Mouse (Mus musculus) adrenal gland, postnatal 14 days (tissue): ENCODE measurements around the gene Casc3. TPM values are rescaled to one million over a fixed set of nuclear protein-coding genes. Genes with fewer than 3 reads are reported as not detected.

Source experiments
- DNase-seq: peaks from one replicate; pipeline ENCODE4 v3.0.0; 2021; ENCODE audit warnings: mixed read lengths
- long read RNA-seq, 2 experiments: library from polyadenylated mRNA; stranded (forward); transcript quantifications; one replicate each; pipeline ENCODE4 v2.0.0; 2021
- total RNA-seq: library from RNA; stranded (reverse); gene quantifications from 2 replicates; pipeline ENCODE4 v1.2.3, GENCODE M21; 2021

Casc3 gene
- total RNA-seq, result 37.8 and 38.8 TPM in 2 replicates
- long read RNA-seq, experiment 1, transcript Casc3-204 (14 exons, 3,741 nt), result major isoform, 21 of 39 reads
- long read RNA-seq, experiment 1, partial matches to known transcripts, result 7 of 39 reads
- long read RNA-seq, experiment 1, other reads (novel, unspliced or antisense), result 11 of 39 reads
- long read RNA-seq, experiment 2, transcript Casc3-204 (14 exons, 3,741 nt), result major isoform, 17 of 28 reads
- long read RNA-seq, experiment 2, partial matches to known transcripts, result 2 of 28 reads
- long read RNA-seq, experiment 2, other reads (novel, unspliced or antisense), result 9 of 28 reads

DNA sequence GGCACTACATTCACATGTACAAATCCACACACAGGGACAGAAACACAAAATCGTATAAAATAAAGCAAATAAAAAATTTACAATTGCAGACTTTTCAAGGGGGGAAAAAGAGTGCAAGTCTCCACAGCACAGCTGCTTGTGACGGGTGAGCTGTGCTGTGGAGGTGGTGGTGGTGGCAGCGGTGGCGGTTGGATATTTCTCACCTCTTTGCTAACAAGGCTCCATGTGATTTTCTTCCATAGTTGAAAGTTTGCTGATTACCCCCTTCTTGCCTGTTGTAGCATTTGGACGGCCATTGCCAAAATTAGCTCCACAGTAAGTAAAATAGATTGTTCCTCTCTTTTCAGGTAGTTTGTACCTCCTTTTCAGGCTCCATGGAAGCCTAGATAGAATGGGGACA, at the start of gene Casc3:
Casc3 (plus strand) TSS at position 301 of the 400 bp plus-strand sequence.
- no peak for DNase-seq

DNA sequence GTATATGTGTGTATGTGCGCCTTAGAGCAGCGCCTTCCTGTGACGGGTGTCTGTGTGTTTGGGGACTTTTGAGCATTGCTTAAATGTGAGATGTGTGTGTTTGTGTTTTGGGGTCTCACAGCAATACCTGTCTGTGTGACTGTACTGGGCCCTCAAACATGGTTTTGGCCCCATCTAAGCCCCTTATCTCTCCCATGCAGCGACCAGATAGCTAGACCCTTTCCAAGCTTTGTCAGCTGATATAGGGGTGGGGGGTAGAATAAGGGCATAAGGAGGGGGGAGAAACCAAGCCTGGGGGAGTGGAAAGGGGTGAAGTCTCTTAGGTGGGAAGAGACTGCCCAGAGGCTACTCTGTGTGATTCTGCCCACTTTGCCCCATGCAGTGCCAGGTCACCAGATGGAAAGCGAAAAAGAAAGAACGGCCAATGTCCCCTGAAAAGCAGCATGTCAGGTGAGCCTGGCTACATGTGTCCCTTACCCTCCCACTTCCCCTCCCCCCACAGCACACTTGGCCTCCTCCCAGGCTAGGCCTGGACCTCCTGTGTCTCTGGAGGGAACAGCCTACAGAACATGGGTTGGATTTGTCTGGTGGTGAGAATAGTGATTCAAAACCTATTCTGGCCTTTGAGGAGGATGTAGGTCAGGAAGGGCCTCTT, 48.9 kb upstream of the Casc3 start:
- no peak for DNase-seq

DNA sequence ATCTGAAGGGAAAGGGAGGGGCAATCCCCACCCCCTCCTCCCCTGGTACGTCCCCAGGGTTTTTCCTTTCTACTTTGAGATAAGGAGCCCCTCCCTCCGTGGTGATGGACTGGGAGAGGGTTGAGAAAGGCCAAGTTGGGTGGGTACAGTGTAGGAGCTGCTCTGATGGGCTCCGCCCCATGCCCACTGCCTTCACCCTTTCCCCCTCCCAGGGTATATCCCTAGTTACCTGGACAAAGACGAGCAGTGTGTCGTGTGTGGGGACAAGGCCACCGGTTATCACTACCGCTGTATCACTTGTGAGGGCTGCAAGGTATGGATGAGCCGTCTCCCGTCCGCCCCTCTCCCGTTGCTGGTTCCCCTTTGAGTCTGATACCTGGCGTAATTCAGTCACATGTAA, 48.0 kb upstream of the Casc3 start:
- DNase-seq, result no peak

DNA sequence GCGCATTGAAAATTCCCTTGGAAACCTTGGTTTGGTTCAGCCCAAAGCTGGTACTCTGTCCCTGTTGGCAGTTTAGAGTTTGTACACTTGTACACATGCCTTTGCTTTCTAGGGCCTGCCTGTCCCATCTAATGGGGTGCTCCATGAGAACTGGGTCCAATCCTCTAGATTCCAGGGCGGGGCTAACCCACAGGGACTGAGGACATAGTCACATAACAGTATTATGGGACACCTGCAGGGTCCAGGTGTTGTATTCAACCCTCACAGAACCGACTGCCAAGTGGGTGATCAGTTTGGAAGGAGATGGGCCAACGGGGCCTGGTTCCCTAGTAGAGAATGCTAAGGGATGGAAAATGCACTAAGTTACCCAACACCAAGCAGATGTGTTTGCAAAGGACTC, 42.8 kb upstream of the Casc3 start:
- DNase-seq, result no peak

DNA sequence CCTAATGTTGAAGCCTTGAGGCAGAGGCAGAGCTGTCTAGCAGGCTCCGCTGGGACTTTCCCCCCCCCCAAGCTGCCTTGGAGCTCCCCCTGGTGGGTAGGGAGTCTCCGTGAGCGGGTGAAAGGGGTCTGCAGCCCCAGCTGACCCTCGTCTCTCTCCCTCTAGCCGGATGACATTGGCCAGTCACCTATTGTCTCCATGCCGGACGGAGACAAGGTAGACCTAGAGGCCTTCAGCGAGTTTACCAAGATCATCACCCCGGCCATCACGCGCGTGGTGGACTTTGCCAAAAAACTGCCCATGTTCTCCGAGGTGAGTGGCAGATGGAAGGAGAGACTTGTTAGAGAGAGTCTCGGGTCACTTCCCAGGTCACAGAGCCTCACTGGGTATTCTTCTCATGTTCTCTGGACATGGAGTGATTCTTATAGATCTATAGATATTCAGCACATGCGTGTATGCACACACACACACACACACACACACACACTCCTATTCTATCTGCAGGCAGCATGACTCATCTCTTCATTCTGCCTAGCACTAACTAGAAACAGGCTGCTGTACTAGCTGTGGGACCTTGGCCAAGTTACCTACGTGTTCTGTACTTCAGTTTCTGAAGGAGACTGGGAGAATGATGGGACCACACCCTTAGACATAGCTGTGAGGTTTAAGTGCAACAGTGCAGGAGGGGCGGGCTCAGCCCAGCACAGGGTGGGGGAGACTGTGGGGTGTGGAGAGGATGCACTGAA, 41.8 kb upstream of the Casc3 start:
- peak; percentile 66 for DNase-seq

DNA sequence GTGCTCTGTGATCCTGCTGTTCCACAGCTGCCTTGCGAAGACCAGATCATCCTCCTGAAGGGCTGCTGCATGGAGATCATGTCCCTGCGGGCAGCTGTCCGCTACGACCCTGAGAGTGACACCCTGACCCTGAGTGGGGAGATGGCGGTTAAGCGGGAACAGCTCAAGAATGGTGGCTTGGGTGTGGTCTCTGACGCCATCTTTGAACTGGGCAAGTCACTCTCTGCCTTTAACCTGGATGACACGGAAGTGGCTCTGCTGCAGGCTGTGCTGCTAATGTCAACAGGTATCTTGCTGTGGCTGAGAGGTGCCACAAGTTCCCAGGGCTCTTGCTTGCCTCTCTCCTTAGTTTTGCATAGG, 41.2 kb upstream of the Casc3 start:
- no peak for DNase-seq

DNA sequence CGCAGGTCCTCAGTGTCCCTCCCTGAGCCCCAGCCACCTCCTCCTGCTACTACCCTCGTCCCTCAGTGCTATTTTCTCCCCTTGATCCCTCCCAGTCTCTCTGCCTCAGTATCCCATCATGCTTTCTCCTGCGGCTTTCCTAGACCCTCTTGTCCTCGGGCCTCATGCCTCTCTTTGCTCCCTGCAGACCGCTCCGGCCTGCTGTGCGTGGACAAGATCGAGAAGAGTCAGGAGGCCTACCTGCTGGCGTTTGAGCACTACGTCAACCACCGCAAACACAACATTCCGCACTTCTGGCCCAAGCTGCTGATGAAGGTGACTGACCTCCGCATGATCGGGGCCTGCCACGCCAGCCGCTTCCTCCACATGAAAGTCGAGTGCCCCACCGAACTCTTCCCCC, 40.6 kb upstream of the Casc3 start:
- DNase-seq, result peak; percentile 8

DNA sequence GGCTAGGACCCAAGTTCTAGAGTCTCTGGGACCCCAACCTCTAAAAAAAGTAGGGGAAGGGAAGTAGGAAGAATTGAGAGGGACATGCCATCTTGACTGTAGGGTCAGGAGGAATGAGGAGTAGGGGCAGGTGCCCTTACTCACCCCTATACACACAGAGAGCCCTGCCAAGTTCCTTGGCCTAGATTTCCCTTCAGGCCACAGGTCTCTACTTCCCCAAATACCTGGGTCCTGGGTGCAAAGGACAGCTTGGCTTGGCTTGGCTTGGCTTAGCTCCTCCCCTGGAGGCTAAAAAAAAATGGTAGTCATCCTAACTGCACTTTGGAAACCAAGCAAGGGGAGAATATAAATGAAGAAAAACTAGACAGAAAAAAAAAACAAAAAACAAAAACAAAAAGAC, 40.0 kb upstream of the Casc3 start:
- DNase-seq, result peak; percentile 8

DNA sequence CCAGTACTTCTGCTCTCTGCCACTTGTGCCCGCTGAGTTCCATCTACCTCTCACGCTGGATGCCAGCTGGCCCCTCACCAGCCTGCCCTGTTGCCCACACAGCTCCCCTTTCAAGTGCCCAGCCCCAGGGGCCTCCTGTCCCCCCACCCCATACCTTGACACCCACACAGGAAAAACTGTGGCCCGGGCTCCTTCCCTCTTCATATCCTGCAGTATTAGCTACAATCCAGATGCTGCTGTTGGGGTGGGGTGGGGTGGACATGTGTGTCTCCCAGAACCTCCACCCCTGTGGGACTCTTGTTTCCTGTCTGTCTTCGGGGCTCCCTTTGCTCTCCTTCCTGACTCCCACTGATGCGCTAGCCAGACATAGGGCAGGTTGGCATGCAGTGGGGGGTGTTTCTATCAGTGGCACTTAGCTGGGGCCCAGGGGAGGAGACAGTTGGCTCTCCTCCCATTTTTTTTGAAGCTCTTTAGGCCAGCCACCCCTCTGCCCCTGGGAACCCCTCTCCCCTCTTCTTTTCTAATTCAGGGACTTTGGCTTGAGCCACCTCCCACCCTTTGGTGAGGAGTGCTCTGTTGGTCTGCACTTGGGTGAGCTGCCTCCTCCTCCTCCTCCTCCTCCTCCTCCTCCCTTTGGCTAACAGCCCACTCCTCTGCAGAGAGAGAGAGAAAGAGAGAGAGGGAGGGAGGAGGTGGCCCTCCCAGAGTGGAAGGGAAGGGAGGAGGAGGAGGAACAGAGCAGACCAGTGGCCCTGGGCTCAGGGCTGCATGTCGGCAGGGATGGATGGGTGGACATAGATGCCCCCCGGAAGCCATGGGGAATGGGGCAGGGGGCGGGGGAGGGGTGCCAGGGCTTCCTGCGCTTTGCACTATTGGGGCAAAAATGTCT, 39.0 kb upstream of the Casc3 start:
- peak; percentile 51 for DNase-seq

DNA sequence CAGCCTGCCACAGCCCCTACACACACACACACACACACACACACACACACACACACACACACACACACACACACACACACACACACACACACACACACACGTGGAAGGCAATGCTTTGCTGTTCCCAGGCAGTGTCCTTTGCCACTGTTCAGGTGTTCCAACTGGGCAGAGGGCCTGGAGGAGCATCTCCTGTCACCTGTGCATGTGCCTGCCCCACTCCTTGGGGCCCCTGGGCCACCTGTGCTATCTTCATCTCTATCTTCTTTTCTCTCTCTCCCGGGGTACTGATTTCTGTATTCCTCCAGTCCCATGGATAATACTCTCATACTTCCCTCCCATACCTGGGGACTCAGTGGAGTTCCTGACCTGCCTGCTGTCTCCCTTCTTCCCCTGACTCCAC, 38.4 kb upstream of the Casc3 start:
- DNase-seq, result no peak

DNA sequence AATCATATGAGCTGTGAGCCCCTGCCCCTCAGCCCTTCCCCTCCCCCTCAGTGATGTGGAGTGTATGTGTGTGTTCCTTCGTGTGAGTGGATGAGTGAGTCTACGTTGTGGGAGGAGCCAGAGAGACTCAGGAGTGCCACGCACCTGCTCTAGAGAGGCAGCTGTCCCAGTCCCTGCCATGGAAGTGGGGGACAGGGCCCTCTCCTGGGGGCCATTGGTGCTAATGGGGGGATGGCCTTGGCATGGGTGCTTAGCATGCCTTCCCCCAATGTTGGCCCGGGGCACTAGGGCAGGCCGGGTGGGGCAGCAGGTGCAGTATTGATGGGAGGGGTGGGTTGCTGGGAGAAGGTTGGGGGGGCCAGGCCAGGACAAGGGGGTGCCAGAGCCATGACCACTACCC, 37.9 kb upstream of the Casc3 start:
- DNase-seq, result no peak

DNA sequence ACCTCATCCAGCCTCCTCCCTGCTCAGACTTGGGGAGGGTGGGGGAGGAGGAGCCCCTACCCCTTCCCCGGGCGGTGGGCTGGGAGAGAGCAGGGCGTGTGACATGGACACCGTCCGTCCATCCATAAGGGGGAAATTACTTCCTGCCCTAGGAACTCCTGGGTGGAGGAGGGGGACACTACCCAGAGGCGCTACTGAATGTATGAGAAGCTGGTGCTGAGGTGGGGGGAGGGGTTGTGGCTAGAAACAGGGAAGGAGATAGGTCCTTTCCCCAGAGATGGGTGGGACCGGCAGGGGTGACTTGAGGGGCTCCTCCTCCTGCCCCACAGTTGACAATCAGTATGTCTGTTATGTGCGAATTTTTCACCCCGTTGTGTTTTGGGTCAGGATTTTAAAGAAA, 37.4 kb upstream of the Casc3 start:
- DNase-seq, result peak; percentile 78

DNA sequence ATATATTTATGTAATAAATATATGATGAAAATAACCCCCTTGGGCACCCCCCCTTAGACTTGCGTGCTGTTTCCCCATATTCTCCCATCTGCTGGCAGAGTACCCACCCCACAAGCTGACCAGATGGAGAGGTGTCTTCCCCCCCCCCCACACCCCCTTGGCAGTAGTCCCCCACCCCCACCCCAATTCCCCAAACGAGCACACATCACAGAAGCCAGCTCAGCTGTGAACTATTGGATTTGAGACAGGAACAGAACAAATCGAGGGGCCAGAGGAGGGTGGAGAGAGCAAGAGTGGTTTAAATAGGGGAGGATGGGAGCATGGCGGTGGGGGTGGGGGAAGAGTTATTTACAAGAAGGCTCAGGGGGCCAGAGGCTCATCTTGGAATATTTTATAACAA, 37.0 kb upstream of the Casc3 start:
- no peak for DNase-seq

DNA sequence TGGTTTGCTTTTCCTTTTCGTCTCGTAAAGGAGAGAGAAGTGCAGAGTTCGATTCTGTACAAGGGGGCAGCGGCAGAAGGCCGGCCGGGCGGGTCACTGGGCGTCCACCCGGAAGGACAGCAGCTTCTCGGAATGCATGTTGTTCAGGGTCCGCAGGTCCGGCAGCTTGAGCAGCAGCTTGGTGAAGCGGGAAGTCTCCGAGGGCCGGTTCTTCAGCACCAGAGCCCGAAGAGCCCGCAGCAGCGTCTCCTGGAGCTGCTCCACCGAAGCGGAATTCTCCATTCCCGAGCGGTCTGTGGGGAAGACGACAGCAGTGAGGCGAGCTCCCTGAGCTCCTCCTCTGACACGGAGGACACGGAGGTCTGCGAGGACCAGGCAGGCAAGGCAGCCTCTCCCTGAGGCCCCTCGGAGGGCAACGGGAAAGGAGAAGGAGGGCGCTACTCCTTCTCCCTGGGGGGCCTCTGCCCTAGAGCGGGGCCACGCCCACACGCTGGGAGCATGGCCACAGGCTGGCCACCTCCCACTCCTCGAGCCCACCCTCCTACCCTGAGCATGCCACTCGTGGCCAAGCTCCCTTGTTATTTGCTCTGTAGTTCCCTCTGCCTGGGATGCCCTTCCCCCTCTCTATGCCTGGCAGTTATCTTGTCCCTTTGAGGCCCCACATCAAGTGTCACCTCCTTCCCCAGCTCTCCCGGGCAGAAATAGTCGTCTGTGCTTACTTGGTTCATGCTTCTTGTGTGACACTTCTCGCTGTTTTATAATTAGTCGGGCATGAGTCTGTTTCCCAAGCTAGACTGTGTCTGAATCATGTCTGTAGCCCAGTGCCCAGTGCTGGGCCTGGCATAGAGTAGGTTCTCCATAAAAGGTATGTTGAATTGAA, 36.3 kb upstream of the Casc3 start:
- DNase-seq, result peak; percentile 53

DNA sequence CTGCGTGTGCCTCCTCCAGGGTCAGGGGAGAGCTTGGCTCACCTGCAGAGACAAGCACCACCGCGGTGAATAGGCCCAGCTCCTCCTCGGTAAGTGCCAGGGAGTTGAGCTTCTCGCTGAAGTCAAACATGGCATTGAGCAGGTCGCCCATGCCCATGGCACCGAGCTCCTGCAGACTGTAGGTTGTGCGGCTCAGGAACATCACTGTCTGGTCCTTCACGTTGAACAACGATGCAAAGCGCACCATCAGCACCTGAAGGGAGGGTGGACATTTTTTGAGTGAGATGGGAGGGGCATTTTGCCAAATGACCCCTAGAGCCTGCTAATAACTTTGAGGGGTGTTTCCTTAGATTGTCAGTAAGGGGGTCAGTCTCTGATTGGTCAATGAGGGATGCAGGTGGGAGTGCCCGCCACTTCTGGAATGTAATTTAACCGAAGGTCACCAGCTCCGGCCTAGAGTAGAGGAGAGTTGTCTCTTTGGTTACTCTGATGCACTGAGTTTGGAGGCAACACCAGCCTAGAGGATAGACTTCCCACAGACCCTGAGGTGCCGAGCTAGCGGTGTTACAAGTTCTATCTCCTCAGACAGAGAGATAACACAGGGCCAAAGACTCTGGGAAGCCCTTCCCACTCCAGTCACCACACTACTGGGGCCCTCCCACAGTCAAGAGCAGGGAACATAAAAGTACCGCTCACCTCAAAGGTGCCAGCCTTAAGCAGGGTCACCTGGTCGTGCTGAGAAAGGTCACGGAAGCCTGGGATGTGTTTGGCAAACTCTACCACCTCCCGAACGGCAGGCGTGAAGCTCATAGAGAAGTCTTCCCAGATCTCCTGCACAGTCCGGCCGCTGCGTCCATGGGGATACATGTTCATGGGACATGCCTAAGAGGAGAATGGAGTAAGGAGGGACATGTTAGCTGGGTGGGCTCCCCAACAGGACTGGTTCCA, 35.4 kb upstream of the Casc3 start:
- peak; percentile 14 for DNase-seq

DNA sequence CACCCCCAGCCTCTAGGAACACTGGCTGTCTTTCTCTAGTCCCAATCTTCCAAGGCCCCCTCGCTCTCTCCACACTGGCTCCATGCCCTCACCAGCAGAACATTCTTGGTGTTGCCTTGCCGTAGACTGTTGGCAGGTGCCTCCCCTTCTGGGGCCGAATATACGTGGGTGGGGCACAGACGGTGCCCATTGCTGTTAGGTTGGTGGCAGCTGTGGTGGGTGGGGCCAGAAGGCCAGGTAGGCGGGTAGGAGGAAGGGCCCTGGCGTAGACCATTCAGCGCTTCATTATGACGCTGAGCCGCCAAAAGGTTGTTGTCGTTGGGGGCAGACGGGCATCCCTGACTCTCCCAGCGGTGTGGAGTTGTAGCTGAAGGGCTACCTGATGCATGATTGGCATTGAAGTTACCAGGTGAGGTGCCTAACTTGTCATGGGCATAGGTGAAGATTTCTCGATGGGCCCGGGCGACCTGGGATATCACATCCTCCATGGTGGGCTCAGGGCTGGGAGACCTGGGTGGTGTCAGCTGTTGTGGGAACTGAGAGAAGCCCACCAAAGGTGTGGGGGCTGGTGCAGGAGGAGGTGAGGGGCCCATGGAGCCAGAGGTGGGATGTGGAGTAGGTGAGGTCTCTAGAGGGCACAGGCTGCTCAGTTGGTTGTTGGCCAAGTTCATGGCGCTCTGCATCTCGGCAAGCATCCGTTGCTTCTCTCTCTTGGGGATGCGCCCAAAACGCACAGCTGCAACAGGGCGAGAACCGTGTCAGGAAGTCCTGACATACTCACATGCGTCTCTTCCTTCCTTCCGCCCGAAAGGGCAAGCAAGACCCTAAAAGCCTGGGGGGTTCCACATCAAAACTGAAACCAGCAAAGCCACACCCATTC, 34.4 kb upstream of the Casc3 start:
- DNase-seq, result peak; percentile 48

DNA sequence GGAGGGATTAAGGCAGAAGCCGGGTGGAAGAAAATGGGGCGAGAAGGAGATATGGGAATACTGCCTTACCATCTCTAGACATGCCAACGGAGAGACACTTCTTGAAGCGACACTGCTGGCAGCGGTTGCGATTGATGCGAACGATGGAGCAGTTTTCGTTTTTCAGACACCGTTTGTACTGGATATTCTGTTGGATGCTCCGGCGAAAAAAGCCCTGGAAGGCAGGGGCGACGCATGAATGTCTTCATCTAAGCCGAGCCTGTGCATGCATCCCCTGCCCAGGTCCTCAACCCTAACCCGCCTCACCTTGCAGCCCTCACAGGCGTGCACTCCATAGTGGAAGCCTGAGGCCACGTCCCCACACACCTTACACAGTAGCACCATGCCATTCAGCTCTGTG, 33.6 kb upstream of the Casc3 start:
- peak; percentile 5 for DNase-seq

DNA sequence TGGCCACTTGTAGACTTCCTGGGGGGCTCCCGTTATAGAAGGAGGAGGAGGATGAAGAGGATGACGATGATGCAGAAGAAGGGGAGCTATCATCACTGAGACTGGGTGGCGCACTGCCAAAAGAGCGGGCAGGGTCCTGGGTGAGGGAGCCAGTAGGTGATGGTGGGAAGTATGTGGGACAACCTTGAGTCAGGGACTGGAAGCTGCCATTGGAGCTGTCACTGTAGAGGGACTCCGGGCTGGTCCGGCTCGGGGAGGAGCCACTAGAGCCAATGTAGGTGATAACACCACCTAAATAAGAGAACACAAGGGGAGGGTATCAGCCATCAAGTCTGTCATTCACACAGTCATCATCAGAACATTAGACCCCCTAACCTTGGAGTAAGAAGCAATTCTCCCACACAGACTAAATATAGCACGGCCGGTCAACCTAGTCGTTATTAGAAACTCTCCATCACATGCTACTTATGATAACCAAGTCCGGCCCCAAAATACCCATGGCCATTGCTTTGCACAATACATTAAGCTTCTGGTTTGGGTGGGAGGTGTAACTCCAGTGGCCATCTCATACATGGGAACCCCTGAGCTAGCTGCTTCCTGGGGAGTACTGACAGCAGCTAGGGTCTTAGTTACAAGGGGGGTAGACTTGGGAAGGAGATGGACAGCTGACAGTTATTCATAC, 32.7 kb upstream of the Casc3 start:
- peak; percentile 49 for DNase-seq
